Mouse (Mus musculus) layer of hippocampus, postnatal 14 days (tissue): ENCODE measurements around the gene Tln1. TPM values are rescaled to one million over a fixed set of nuclear protein-coding genes. Genes with fewer than 3 reads are reported as not detected.

Source experiments
- total RNA-seq, 2 experiments: library from RNA; stranded (reverse); gene quantifications; 2 replicates each; pipeline ENCODE4 v1.2.3; 2021

Gene Tln1
- total RNA-seq, 2 experiments from 2014 or later = 46.0 to 52.1 TPM

Other genes starting within 250 kb of the Tln1 start
- 100 to 1,000 TPM; 127 to 145 TPM for gene Rusc2, start 180.7 kb downstream of the Tln1 start, total RNA-seq
- gene Fam166b, start 133.6 kb downstream of the Tln1 start, total RNA-seq = 1 to 10 TPM in 1 of 2 experiments, under 1 TPM in 1; 0.76 to 2.4 TPM
- 10 to 100 TPM; 63.0 to 64.4 TPM for gene Tesk1, start 120.8 kb downstream of the Tln1 start, total RNA-seq
- gene Cd72, start 108.1 kb downstream of the Tln1 start, total RNA-seq = not detected
- not detected for gene Sit1, start 79.0 kb downstream of the Tln1 start, total RNA-seq
- 10 to 100 TPM; 26.0 to 28.3 TPM for gene Ccdc107, start 69.8 kb downstream of the Tln1 start, total RNA-seq
- gene Arhgef39, start 63.0 kb downstream of the Tln1 start, total RNA-seq = 1 to 10 TPM in 1 of 2 experiments, under 1 TPM in 1; 0.74 to 1.2 TPM
- not detected for gene Car9, start 55.7 kb downstream of the Tln1 start, total RNA-seq
- 1 to 10 TPM; 6.2 to 8.1 TPM for gene Tpm2, start 38.9 kb downstream of the Tln1 start, total RNA-seq
- 10 to 100 TPM; 74.0 TPM for gene Creb3, start 359 bp downstream of the Tln1 start, total RNA-seq
- 10 to 100 TPM; 44.5 to 55.8 TPM for gene Rgp1, start 16.0 kb upstream of the Tln1 start, total RNA-seq
- 10 to 100 TPM; 56.1 to 60.6 TPM for gene Gba2, start 16.2 kb upstream of the Tln1 start, total RNA-seq
- gene Msmp, start 21.8 kb upstream of the Tln1 start, total RNA-seq = not detected
- 10 to 100 TPM; 46.9 to 50.0 TPM for gene Npr2, start 69.2 kb upstream of the Tln1 start, total RNA-seq
- gene Spag8, start 90.9 kb upstream of the Tln1 start, total RNA-seq = 1 to 10 TPM in 1 of 2 experiments, under 1 TPM in 1; 0.98 to 2.3 TPM
- gene Hint2, start 93.8 kb upstream of the Tln1 start, total RNA-seq = 10 to 100 TPM; 33.1 to 37.8 TPM
- 10 to 100 TPM; 55.8 to 57.6 TPM for gene Tmem8b, start 106.3 kb upstream of the Tln1 start, total RNA-seq
- 1 to 10 TPM; 1.2 TPM for gene Fam221b, start 106.5 kb upstream of the Tln1 start, total RNA-seq
- gene Olfr70, start 138.1 kb upstream of the Tln1 start, total RNA-seq = not detected
- gene Olfr71, start 147.6 kb upstream of the Tln1 start, total RNA-seq = not detected
- 1 to 10 TPM in 1 of 2 experiments, under 1 TPM in 1; 0.52 to 1.5 TPM for gene Hrct1, start 164.5 kb upstream of the Tln1 start, total RNA-seq
- gene Spaar, start 167.3 kb upstream of the Tln1 start, total RNA-seq = under 1 TPM; 0.38 to 0.53 TPM
- gene Olfr159, start 208.3 kb upstream of the Tln1 start, total RNA-seq = not detected